Mouse (Mus musculus): ENCODE measurements around the gene Diaph3.

The Diaph3 gene

GRCm38 (mm10) chr14:86656262-86656661, 484.8 kb downstream of the Diaph3 start:
- no peak for DNase-seq (ENCODE audit: low read depth, low spot score)

- DNase-seq (ENCODE audit: low read depth, low spot score) = no peak
Measured at GRCm38 (mm10) chr14:86646499-86647120, 494.4 kb downstream of the Diaph3 start.

- DNase-seq (ENCODE audit: low read depth, low spot score) = no peak
Measured at GRCm38 (mm10) chr14:86642831-86643241, 498.2 kb downstream of the Diaph3 start.

GRCm38 (mm10) chr14:86641839-86642238, 499.2 kb downstream of the Diaph3 start:
- no peak for DNase-seq (ENCODE audit: low read depth, low spot score)

GRCm38 (mm10) chr14:86640086-86640485, 500.9 kb downstream of the Diaph3 start:
- no peak for DNase-seq (ENCODE audit: low read depth, low spot score)

GRCm38 (mm10) chr14:86635594-86636140, 505.4 kb downstream of the Diaph3 start:
- DNase-seq (ENCODE audit: low read depth, low spot score) = no peak

- no peak for DNase-seq (ENCODE audit: low read depth, low spot score)
Measured at GRCm38 (mm10) chr14:86635052-86635451, 506.0 kb downstream of the Diaph3 start.

- no peak for DNase-seq (ENCODE audit: low read depth, low spot score)
Measured at GRCm38 (mm10) chr14:86633799-86634198, 507.2 kb downstream of the Diaph3 start.

GRCm38 (mm10) chr14:86624816-86625425, 516.1 kb downstream of the Diaph3 start:
- no peak for DNase-seq (ENCODE audit: low read depth, low spot score)

GRCm38 (mm10) chr14:86619637-86620036, 521.4 kb downstream of the Diaph3 start:
- no peak for DNase-seq (ENCODE audit: low read depth, low spot score)
